Mouse (Mus musculus): Measurements from ENCODE around the gene Gm8232. TPM values are rescaled to one million over a fixed set of nuclear protein-coding genes. Genes with fewer than 3 reads are reported as not detected.

The Gm8232 gene
- not detected for polyA plus RNA-seq (2014; fragmentation: Illumina TruSeq; extraction: RNeasy Lipid Tissue Mini Kit (QIAGEN cat#74804); ENCODE audit: low read depth, low replicate concordance)

GRCm38 (mm10) chr14:44433335-44433734, at the start of gene Gm8232:
TSS of gene Gm8232 (plus strand) at chr14:44433635.

GRCm38 (mm10) chr14:44410588-44410987, 22.8 kb upstream of the Gm8232 start, which contains the start of gene Gm3371:
TSS of gene Gm3371 (minus strand) at chr14:44410688.

Other genes starting within 250 kb of the Gm8232 start
- gene Gm8212, start 236.0 kb upstream of the Gm8232 start, polyA plus RNA-seq (2014; fragmentation: Illumina TruSeq; extraction: RNeasy Lipid Tissue Mini Kit (QIAGEN cat#74804); ENCODE audit: low read depth, low replicate concordance), result not detected
- gene 4930503E14Rik, start 220.4 kb upstream of the Gm8232 start, polyA plus RNA-seq (2014; fragmentation: Illumina TruSeq; extraction: RNeasy Lipid Tissue Mini Kit (QIAGEN cat#74804); ENCODE audit: low read depth, low replicate concordance), result not detected
- not detected for gene Gm8220, start 148.1 kb upstream of the Gm8232 start, polyA plus RNA-seq (2014; fragmentation: Illumina TruSeq; extraction: RNeasy Lipid Tissue Mini Kit (QIAGEN cat#74804); ENCODE audit: low read depth, low replicate concordance)
- not detected for gene Gm5930, start 95.1 kb upstream of the Gm8232 start, polyA plus RNA-seq (2014; fragmentation: Illumina TruSeq; extraction: RNeasy Lipid Tissue Mini Kit (QIAGEN cat#74804); ENCODE audit: low read depth, low replicate concordance)
- not detected for gene Gm8229, start 68.3 kb upstream of the Gm8232 start, polyA plus RNA-seq (2014; fragmentation: Illumina TruSeq; extraction: RNeasy Lipid Tissue Mini Kit (QIAGEN cat#74804); ENCODE audit: low read depth, low replicate concordance)
- gene Gm3371, start 22.9 kb upstream of the Gm8232 start, polyA plus RNA-seq (2014; fragmentation: Illumina TruSeq; extraction: RNeasy Lipid Tissue Mini Kit (QIAGEN cat#74804); ENCODE audit: low read depth, low replicate concordance), result not detected
- not detected for gene BC061237, start 58.8 kb downstream of the Gm8232 start, polyA plus RNA-seq (2014; fragmentation: Illumina TruSeq; extraction: RNeasy Lipid Tissue Mini Kit (QIAGEN cat#74804); ENCODE audit: low read depth, low replicate concordance)
- gene Gm17093, start 84.6 kb downstream of the Gm8232 start, polyA plus RNA-seq (2014; fragmentation: Illumina TruSeq; extraction: RNeasy Lipid Tissue Mini Kit (QIAGEN cat#74804); ENCODE audit: low read depth, low replicate concordance), result not detected
- gene Gm8247, start 149.5 kb downstream of the Gm8232 start, polyA plus RNA-seq (2014; fragmentation: Illumina TruSeq; extraction: RNeasy Lipid Tissue Mini Kit (QIAGEN cat#74804); ENCODE audit: low read depth, low replicate concordance), result not detected
- gene Gm5624, start 194.3 kb downstream of the Gm8232 start, polyA plus RNA-seq (2014; fragmentation: Illumina TruSeq; extraction: RNeasy Lipid Tissue Mini Kit (QIAGEN cat#74804); ENCODE audit: low read depth, low replicate concordance), result not detected

Data from kidney, adult 10 weeks (tissue).